Mouse (Mus musculus) heart, postnatal 0 days (tissue): ENCODE measurements around the gene Hoxd8.

Experiments used
- CTCF ChIP-seq: IDR thresholded peaks from 2 replicates; pipeline ENCODE4 v1.5.1; 2016; ENCODE audit warnings: antibody characterized with exemption, control low read depth, low read depth
- EP300 ChIP-seq: IDR thresholded peaks from 2 replicates; pipeline ENCODE4 v1.6.1; 2016; ENCODE audit warnings: antibody characterized with exemption, low read depth

DNA sequence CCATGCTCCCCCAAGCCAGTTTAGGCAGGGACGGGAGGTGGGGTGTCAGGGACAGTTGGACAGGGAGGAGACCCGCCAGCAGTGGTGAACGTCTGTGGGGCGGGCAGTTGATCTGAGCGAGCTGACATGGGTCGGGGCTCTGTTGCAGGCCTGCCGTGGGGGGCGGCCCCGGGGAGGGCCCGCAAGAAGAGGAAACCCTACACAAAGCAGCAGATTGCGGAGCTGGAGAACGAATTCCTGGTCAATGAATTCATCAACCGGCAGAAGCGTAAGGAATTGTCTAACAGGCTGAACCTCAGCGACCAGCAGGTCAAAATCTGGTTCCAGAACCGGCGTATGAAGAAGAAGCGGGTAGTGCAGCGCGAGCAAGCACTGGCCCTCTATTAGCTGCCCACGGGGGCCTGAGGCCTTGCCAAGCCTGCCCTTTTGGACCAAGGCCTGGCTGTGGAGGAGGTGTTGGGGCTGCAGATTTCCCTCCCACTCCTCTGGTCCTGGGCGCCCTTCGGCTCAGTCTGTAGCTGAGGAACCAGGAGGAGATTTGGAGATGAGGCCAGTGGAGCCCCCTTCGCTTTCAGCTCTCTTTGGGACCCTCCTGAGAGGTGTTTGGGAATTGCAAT is 28.6 kb upstream of the Hoxd8 start:
- TF ChIP-seq CTCF (no peak), EP300 (no peak)
